ENCODE assay signal across 26 mouse cellular contexts in genomic region chr13:46135411-46135810, GRCm38 (mm10).
"Had no signal": no experiment of that assay in that cellular context is flagged by ENCODE, and none has a peak within 500 bp of the region (broad histone marks: within the 10 kb centered on the region; RNA-seq: fewer than 3 reads in every experiment).

No protein-coding gene starts in this region.

- H3K27ac ChIP-seq: kidney, embryonic 15.5 days; layer of hippocampus, adult 2 months; limb, embryonic 10.5 days; limb, embryonic 13.5 days; liver, embryonic 14.5 days; midbrain, embryonic 10.5 days; midbrain, embryonic 13.5 days; neural tube, embryonic 13.5 days; stomach, postnatal 0 days had no signal

- DNase-seq: layer of hippocampus, adult 9-11 months; liver, postnatal 0 days; lung, embryonic 14.5 days; lung, postnatal 36 days; retina, postnatal 1 day; right cerebral cortex, postnatal 14 days; right cerebral cortex, postnatal 4 days; thymus, adult 2 months; thymus, postnatal 14 days; thymus, postnatal 4 days had no signal

- H3K27me3 ChIP-seq: kidney, embryonic 15.5 days; limb, embryonic 13.5 days; midbrain, embryonic 13.5 days; neural tube, embryonic 13.5 days had no signal

- ATAC-seq: inflammation-experienced regulatory T-cells, adult 6 months; intestine, embryonic 16.5 days; liver, postnatal 0 days; lung, postnatal 0 days; midbrain, embryonic 13.5 days; midbrain, embryonic 16.5 days had no signal

- H3K9ac ChIP-seq: kidney, embryonic 15.5 days; limb, embryonic 13.5 days; liver, embryonic 14.5 days; liver, postnatal 0 days; lung, embryonic 14.5 days; midbrain, embryonic 13.5 days; neural tube, embryonic 13.5 days had no signal

- H3K4me2 ChIP-seq: kidney, embryonic 15.5 days; limb, embryonic 13.5 days; liver, embryonic 11.5 days; lung, embryonic 14.5 days; midbrain, embryonic 13.5 days; neural tube, embryonic 13.5 days had no signal

- H3K9me3 ChIP-seq: kidney, embryonic 15.5 days; limb, embryonic 10.5 days; limb, embryonic 13.5 days; megakaryocyte, embryonic 14.5 days; midbrain, embryonic 10.5 days; midbrain, embryonic 13.5 days; neural tube, embryonic 13.5 days had no signal

- H3K4me3 ChIP-seq: kidney, embryonic 15.5 days; layer of hippocampus, adult 2 months; limb, embryonic 10.5 days; limb, embryonic 13.5 days; megakaryocyte, embryonic 14.5 days; midbrain, embryonic 10.5 days; midbrain, embryonic 13.5 days; myocyte; neural tube, embryonic 13.5 days had no signal

- H3K4me1 ChIP-seq: kidney, embryonic 15.5 days; limb, embryonic 10.5 days; limb, embryonic 13.5 days; megakaryocyte, embryonic 14.5 days; midbrain, embryonic 10.5 days; midbrain, embryonic 13.5 days; neural tube, embryonic 13.5 days had no signal

- H3K36me3 ChIP-seq: kidney, embryonic 15.5 days; limb, embryonic 10.5 days; limb, embryonic 13.5 days; midbrain, embryonic 10.5 days; midbrain, embryonic 13.5 days; neural tube, embryonic 13.5 days had no signal
